Comparison of ENCODE assay signal across 9 mouse cellular contexts in the genomic region with DNA sequence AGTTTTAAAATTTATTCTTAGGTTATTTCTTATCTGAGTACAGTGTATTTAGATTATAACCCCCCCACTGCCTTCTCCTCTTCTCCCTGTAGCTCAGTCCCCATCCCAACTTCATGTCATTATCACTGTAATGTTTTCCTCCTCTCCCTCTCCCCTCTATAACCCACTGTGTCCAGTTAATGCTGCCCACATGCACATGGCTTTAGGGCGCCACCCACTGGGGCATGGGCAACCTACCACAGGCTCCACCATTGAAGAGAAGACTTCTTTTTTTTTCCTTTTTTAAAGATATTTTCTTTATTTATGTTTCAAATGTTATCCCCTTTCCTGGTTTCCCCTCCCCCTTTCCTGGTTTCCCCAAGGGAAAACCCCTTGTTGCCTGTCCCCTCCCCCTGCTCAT.
A peak's percentile ranks its signal among the peaks of the same experiment; 100 is the strongest.
DNase-seq lines count a peak whose midpoint lies in the region; ATAC-seq and TF ChIP-seq lines count a peak whose summit lies in the region.
"Had no signal": no experiment of that assay in that cellular context is flagged by ENCODE, and none has a peak within 500 bp of the region (broad histone marks: within the 10 kb centered on the region; RNA-seq: fewer than 3 reads in every experiment).

No protein-coding gene starts in this region.

- H3K36me3 ChIP-seq in midbrain, embryonic 11.5 days (ENCODE audit: control insufficient read depth, insufficient read depth, low read length): no peaks in the 10 kb centered on the region
- H3K36me3 ChIP-seq in midbrain, embryonic 13.5 days: no peaks in the 10 kb centered on the region
- peaks cover 7% of the 10 kb centered on the region; the same call in 1 of the 2 replicates for H3K36me3 ChIP-seq in small intestine, adult 2 months (ENCODE audit: control insufficient read depth, insufficient read depth, low read length)
- H3K36me3 ChIP-seq in forebrain, embryonic 16.5 days (ENCODE audit: control insufficient read depth, insufficient read depth): no peaks in the 10 kb centered on the region

- no peak for ATAC-seq in midbrain, embryonic 11.5 days (ENCODE audit: low FRiP score)
- ATAC-seq in midbrain, embryonic 13.5 days: no peak
- no peak for ATAC-seq in forebrain, embryonic 16.5 days

- H3K4me3 ChIP-seq in midbrain, embryonic 11.5 days (ENCODE audit: low read depth, low read length): no peak overlapping the region
- no peak overlapping the region for H3K4me3 ChIP-seq in midbrain, embryonic 13.5 days (replicated peaks)
- no peak overlapping the region for H3K4me3 ChIP-seq in small intestine, adult 2 months (ENCODE audit: low read depth, low read length)
- H3K4me3 ChIP-seq in forebrain, embryonic 16.5 days (replicated peaks; ENCODE audit: low read length): no peak overlapping the region
- H3K4me3 ChIP-seq: megakaryocyte, embryonic 14.5 days had no signal

- peak; percentile 23; the same call in 1 of the 2 replicates for TF ChIP-seq CTCF in small intestine, adult 2 months (IDR thresholded peaks at IDR 0.05; ENCODE audit: extremely low read depth, insufficient read length, insufficient replicate concordance, low read depth, low read length)

- no peak overlapping the region for H3K27ac ChIP-seq in midbrain, embryonic 11.5 days (ENCODE audit: low read depth, low read length)
- H3K27ac ChIP-seq in midbrain, embryonic 13.5 days: no peak overlapping the region
- H3K27ac ChIP-seq in small intestine, adult 2 months (ENCODE audit: insufficient read depth, low read depth, low read length): no peak overlapping the region
- H3K27ac ChIP-seq in forebrain, embryonic 16.5 days (ENCODE audit: low read length): no peak overlapping the region

- H3K9me3 ChIP-seq in midbrain, embryonic 11.5 days (ENCODE audit: control insufficient read depth, low read length): no peaks in the 10 kb centered on the region
- H3K9me3 ChIP-seq in midbrain, embryonic 13.5 days: no peaks in the 10 kb centered on the region
- no peaks in the 10 kb centered on the region for H3K9me3 ChIP-seq in forebrain, embryonic 16.5 days (ENCODE audit: control insufficient read depth, low read length)
- H3K9me3 ChIP-seq: megakaryocyte, embryonic 14.5 days had no signal

- WGBS in midbrain, embryonic 11.5 days: 35% methylated on average over 1 of the region's 1 CpGs
- WGBS in midbrain, embryonic 13.5 days: 55% methylated on average over 1 of the region's 1 CpGs
- WGBS in small intestine, adult 2 months: 86% methylated on average over 1 of the region's 1 CpGs
- 60% methylated on average over 1 of the region's 1 CpGs for WGBS in forebrain, embryonic 16.5 days

- H3K9ac ChIP-seq in midbrain, embryonic 11.5 days (ENCODE audit: low read length): no peak overlapping the region
- no peak overlapping the region for H3K9ac ChIP-seq in midbrain, embryonic 13.5 days (replicated peaks)
- H3K9ac ChIP-seq in forebrain, embryonic 16.5 days (replicated peaks; ENCODE audit: low read depth, low read length): no peak overlapping the region

- DNase-seq in gastrocnemius, postnatal 10 days: peak; percentile 37
- DNase-seq in gastrocnemius, adult 8-10 months (ENCODE audit: low spot score in 2 of 2): no peak
- peak; percentile 67 for DNase-seq in midbrain, embryonic 11.5 days (ENCODE audit: low spot score, missing footprints)
- peak; percentile 2 for DNase-seq in c-Kit-positive CD71-negative TER-119-negative erythroid progenitor cells, embryonic 14.5 days (ENCODE audit: low read depth)
- no peak for DNase-seq in frontal cortex, postnatal 25 days (ENCODE audit: low spot score in 2 of 2)

- no peaks in the 10 kb centered on the region for H3K4me1 ChIP-seq in midbrain, embryonic 11.5 days (ENCODE audit: control insufficient read depth, insufficient read depth, low read length)
- no peaks in the 10 kb centered on the region for H3K4me1 ChIP-seq in midbrain, embryonic 13.5 days (replicated peaks)
- no peaks in the 10 kb centered on the region for H3K4me1 ChIP-seq in small intestine, adult 2 months (ENCODE audit: control insufficient read depth, insufficient read depth, insufficient read length, low read length)
- no peaks in the 10 kb centered on the region for H3K4me1 ChIP-seq in forebrain, embryonic 16.5 days (replicated peaks; ENCODE audit: control insufficient read depth, insufficient read depth, low read length)

- no peak overlapping the region for H3K4me2 ChIP-seq in midbrain, embryonic 11.5 days
- no peak overlapping the region for H3K4me2 ChIP-seq in midbrain, embryonic 13.5 days (replicated peaks)
- H3K4me2 ChIP-seq in forebrain, embryonic 16.5 days (ENCODE audit: low read length): no peak overlapping the region

- H3K27me3 ChIP-seq in midbrain, embryonic 11.5 days (ENCODE audit: control insufficient read depth, insufficient read depth, low read length): no peaks in the 10 kb centered on the region
- no peaks in the 10 kb centered on the region for H3K27me3 ChIP-seq in midbrain, embryonic 13.5 days
- no peaks in the 10 kb centered on the region for H3K27me3 ChIP-seq in small intestine, adult 2 months (ENCODE audit: control insufficient read depth, insufficient read depth, low read length)
- no peaks in the 10 kb centered on the region for H3K27me3 ChIP-seq in forebrain, embryonic 16.5 days (replicated peaks; ENCODE audit: control insufficient read depth, insufficient read depth, low read length)
- H3K27me3 ChIP-seq: megakaryocyte, embryonic 14.5 days had no signal

- TF ChIP-seq POLR2A in small intestine, adult 2 months (IDR thresholded peaks at IDR 0.05; ENCODE audit: low read depth, low read length): no peak

Comparison
In these comparisons a context has a peak if more than half of its experiments do, and no peak if none do; other contexts are left out.
1. DNase-seq: peak in gastrocnemius, postnatal 10 days (single experiment), midbrain, embryonic 11.5 days (single experiment) and c-Kit-positive CD71-negative TER-119-negative erythroid progenitor cells, embryonic 14.5 days (single experiment); none in gastrocnemius, adult 8-10 months (0 of 2) and frontal cortex, postnatal 25 days (0 of 2).